Mouse (Mus musculus): ENCODE data around the gene 1700024P04Rik. TPM values are rescaled to one million over a fixed set of nuclear protein-coding genes. Genes with fewer than 3 reads are reported as not detected.

Gene 1700024P04Rik
- not detected in 2 replicates for polyA plus RNA-seq (2015; fragmentation: Nextera tagmentation; extraction: Ambion mirVana)

GRCm38 (mm10) chr13:98984465-98984864, at the start of gene 1700024P04Rik:
Gene 1700024P04Rik, minus strand, starts transcription at chr13:98984565.
- Histone ChIP-seq H3K27ac (ENCODE audit: low read depth, low read length) (no peak within 1 kb of the TSS), H3K9ac (ENCODE audit: low read depth, low read length) (no peak within 1 kb of the TSS), H3K4me2 (replicated peaks; ENCODE audit: low read depth) (no peak within 1 kb of the TSS), H3K27me3 (replicated peaks; ENCODE audit: control insufficient read depth, insufficient read depth, low read length) (no peaks in the 10 kb centered on the region), H3K4me3 (ENCODE audit: low read depth, low read length) (no peak within 1 kb of the TSS), H3K36me3 (ENCODE audit: control insufficient read depth, insufficient read depth) (no peaks in the 10 kb centered on the region), H3K9me3 (ENCODE audit: control insufficient read depth) (no peaks in the 10 kb centered on the region), H3K4me1 (replicated peaks; ENCODE audit: control insufficient read depth, insufficient read depth, low read length) (no peaks in the 10 kb centered on the region)
- ATAC-seq, result no peak
- WGBS, result 51% methylated on average over 2 of the region's 2 CpGs
- TF ChIP-seq CTCF (IDR thresholded peaks at IDR 0.05; ENCODE audit: low read depth), result no peak

GRCm38 (mm10) chr13:99031223-99032216, 47.2 kb upstream of the 1700024P04Rik start:
- Histone ChIP-seq H3K4me2 (replicated peaks; ENCODE audit: low read depth) (no peak overlapping the region), H3K27ac (ENCODE audit: low read depth, low read length) (no peak overlapping the region), H3K4me3 (ENCODE audit: low read depth, low read length) (no peak overlapping the region), H3K9me3 (ENCODE audit: control insufficient read depth) (no peaks in the 10 kb centered on the region), H3K27me3 (replicated peaks; ENCODE audit: control insufficient read depth, insufficient read depth, low read length) (no peaks in the 10 kb centered on the region), H3K36me3 (ENCODE audit: control insufficient read depth, insufficient read depth) (no peaks in the 10 kb centered on the region), H3K4me1 (replicated peaks; ENCODE audit: control insufficient read depth, insufficient read depth, low read length) (no peaks in the 10 kb centered on the region), H3K9ac (ENCODE audit: low read depth, low read length) (no peak overlapping the region)
- whole genome bisulfite sequencing, result 73% methylated on average over 11 of the region's 11 CpGs
- no peak for TF ChIP-seq CTCF (IDR thresholded peaks at IDR 0.05; ENCODE audit: low read depth)
- no peak for ATAC-seq

- TF ChIP-seq CTCF (IDR thresholded peaks at IDR 0.05; ENCODE audit: low read depth), result no peak
- H3K9me3 ChIP-seq (ENCODE audit: control insufficient read depth), result no peaks in the 10 kb centered on the region
- no peaks in the 10 kb centered on the region for H3K36me3 ChIP-seq (ENCODE audit: control insufficient read depth, insufficient read depth)
- H3K4me2 ChIP-seq (replicated peaks; ENCODE audit: low read depth), result no peak overlapping the region
- no peaks in the 10 kb centered on the region for H3K4me1 ChIP-seq (replicated peaks; ENCODE audit: control insufficient read depth, insufficient read depth, low read length)
- H3K27ac ChIP-seq (ENCODE audit: low read depth, low read length), result no peak overlapping the region
- no peaks in the 10 kb centered on the region for H3K27me3 ChIP-seq (replicated peaks; ENCODE audit: control insufficient read depth, insufficient read depth, low read length)
- WGBS, result 71% methylated on average over 15 of the region's 15 CpGs
- no peak for ATAC-seq
- no peak overlapping the region for H3K9ac ChIP-seq (ENCODE audit: low read depth, low read length)
- H3K4me3 ChIP-seq (ENCODE audit: low read depth, low read length), result no peak overlapping the region
Observed at GRCm38 (mm10) chr13:99030579-99031200, 46.3 kb upstream of the 1700024P04Rik start.

- Histone ChIP-seq H3K4me1 (replicated peaks; ENCODE audit: control insufficient read depth, insufficient read depth, low read length) (no peaks in the 10 kb centered on the region), H3K36me3 (ENCODE audit: control insufficient read depth, insufficient read depth) (no peaks in the 10 kb centered on the region), H3K27ac (ENCODE audit: low read depth, low read length) (no peak overlapping the region), H3K4me3 (ENCODE audit: low read depth, low read length) (no peak overlapping the region), H3K9me3 (ENCODE audit: control insufficient read depth) (no peaks in the 10 kb centered on the region), H3K27me3 (replicated peaks; ENCODE audit: control insufficient read depth, insufficient read depth, low read length) (no peaks in the 10 kb centered on the region), H3K4me2 (replicated peaks; ENCODE audit: low read depth) (no peak overlapping the region), H3K9ac (ENCODE audit: low read depth, low read length) (no peak overlapping the region)
- peak; percentile 48 for TF ChIP-seq CTCF (IDR thresholded peaks at IDR 0.05; ENCODE audit: low read depth)
- WGBS, result 38% methylated on average over 5 of the region's 5 CpGs
- ATAC-seq, result peak; percentile 51; the same call in 1 of the 2 replicates
Observed at GRCm38 (mm10) chr13:99025268-99025667, 40.9 kb upstream of the 1700024P04Rik start.

- no peaks in the 10 kb centered on the region for H3K4me1 ChIP-seq (replicated peaks; ENCODE audit: control insufficient read depth, insufficient read depth, low read length)
- no peaks in the 10 kb centered on the region for H3K36me3 ChIP-seq (ENCODE audit: control insufficient read depth, insufficient read depth)
- H3K27me3 ChIP-seq (replicated peaks; ENCODE audit: control insufficient read depth, insufficient read depth, low read length), result no peaks in the 10 kb centered on the region
- no peak overlapping the region for H3K27ac ChIP-seq (ENCODE audit: low read depth, low read length)
- H3K9me3 ChIP-seq (ENCODE audit: control insufficient read depth), result no peaks in the 10 kb centered on the region
- WGBS, result 82% methylated on average over 7 of the region's 7 CpGs
- TF ChIP-seq CTCF (IDR thresholded peaks at IDR 0.05; ENCODE audit: low read depth), result no peak
- H3K9ac ChIP-seq (ENCODE audit: low read depth, low read length), result no peak overlapping the region
- H3K4me3 ChIP-seq (ENCODE audit: low read depth, low read length), result no peak overlapping the region
- no peak overlapping the region for H3K4me2 ChIP-seq (replicated peaks; ENCODE audit: low read depth)
- ATAC-seq, result no peak
Observed at GRCm38 (mm10) chr13:99022036-99022435, 37.7 kb upstream of the 1700024P04Rik start.

- ATAC-seq, result no peak
- no peaks in the 10 kb centered on the region for H3K27me3 ChIP-seq (replicated peaks; ENCODE audit: control insufficient read depth, insufficient read depth, low read length)
- no peaks in the 10 kb centered on the region for H3K9me3 ChIP-seq (ENCODE audit: control insufficient read depth)
- no peaks in the 10 kb centered on the region for H3K4me1 ChIP-seq (replicated peaks; ENCODE audit: control insufficient read depth, insufficient read depth, low read length)
- H3K36me3 ChIP-seq (ENCODE audit: control insufficient read depth, insufficient read depth), result no peaks in the 10 kb centered on the region
- no peak overlapping the region for H3K9ac ChIP-seq (ENCODE audit: low read depth, low read length)
- no peak overlapping the region for H3K27ac ChIP-seq (ENCODE audit: low read depth, low read length)
- no peak overlapping the region for H3K4me2 ChIP-seq (replicated peaks; ENCODE audit: low read depth)
- H3K4me3 ChIP-seq (ENCODE audit: low read depth, low read length), result no peak overlapping the region
- no peak for TF ChIP-seq CTCF (IDR thresholded peaks at IDR 0.05; ENCODE audit: low read depth)
- 76% methylated on average over 6 of the region's 6 CpGs for WGBS
Observed at GRCm38 (mm10) chr13:99021181-99021580, 36.8 kb upstream of the 1700024P04Rik start.
